Mouse (Mus musculus): Measurements from ENCODE around the gene Lysmd4.
A peak's percentile ranks its signal among the peaks of the same experiment; 100 is the strongest.

DNA sequence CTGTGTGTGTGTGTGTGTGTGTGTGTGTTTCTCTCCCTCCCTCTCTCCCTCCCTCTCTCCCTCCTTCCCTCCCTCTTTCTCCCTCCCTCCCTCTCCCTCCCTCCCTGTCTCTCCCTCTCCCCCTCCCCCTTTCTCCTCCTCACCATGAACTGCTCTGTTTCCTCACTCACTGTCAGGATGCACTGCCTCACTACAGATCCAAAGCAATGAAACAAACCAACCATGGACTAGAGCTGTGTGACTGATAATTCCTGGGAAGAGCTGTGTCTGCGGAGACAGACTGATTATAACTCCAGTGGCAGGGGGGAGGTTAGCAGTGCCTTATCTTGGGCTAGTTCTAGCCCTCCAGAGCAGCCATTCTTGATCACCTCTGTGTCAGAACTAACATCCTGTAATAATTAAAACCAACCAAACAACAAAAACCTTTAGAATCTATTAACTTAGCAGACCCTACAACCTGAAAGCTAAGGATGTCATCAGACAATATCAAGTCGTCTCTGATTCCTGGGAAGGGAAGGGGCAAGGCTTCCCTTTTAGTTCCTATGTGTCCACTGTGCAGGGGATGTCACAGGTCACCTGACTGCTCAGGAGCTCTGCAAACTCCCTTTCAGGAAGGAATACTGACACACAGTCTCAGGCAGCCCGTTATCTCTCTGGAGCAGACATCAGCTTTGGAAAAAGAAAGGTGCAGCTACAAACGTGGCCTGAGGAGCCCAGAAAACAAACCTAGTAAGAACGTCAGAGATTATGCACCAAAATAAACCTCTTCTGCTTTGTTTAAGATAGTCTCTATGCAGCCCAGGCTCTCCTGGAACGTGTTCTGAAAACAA, 12.1 kb upstream of the Lysmd4 start:
- TF ChIP-seq ELF1 (IDR thresholded peaks at IDR 0.05; ENCODE audit: low read depth, low read length) (no peak), HCFC1 (IDR thresholded peaks at IDR 0.05; ENCODE audit: low read depth, low read length) (no peak), CTCF (IDR thresholded peaks at IDR 0.05 in 2 of 3, conservative IDR thresholded peaks at IDR 0.05 in 1 of 3; ENCODE audit: control insufficient read depth in 1 of 3, insufficient read depth in 1 of 3, low read depth in 2 of 3, low read length in 3 of 3, poor library complexity in 1 of 3, severe bottlenecking in 1 of 3) (no peak), USF1 (IDR thresholded peaks at IDR 0.05; ENCODE audit: low read depth, low read length) (peak; percentile 72), TCF12 (IDR thresholded peaks at IDR 0.05; ENCODE audit: low read depth, low read length) (peak; percentile 47; the same call in 1 of the 2 replicates), MAX (IDR thresholded peaks at IDR 0.05; ENCODE audit: low read length) (no peak), POLR2A (IDR thresholded peaks at IDR 0.05; ENCODE audit: control insufficient read depth in 1 of 2, insufficient read depth in 1 of 2, low read depth in 1 of 2, low read length in 2 of 2, poor library complexity in 1 of 2) (no peak), EP300 (IDR thresholded peaks at IDR 0.05; ENCODE audit: low read depth in 1 of 2, low read length in 2 of 2) (peak in 1 of 2 experiments; percentile 42; a peak in 2 of 4 replicates), KAT2A (conservative IDR thresholded peaks at IDR 0.05; ENCODE audit: low read depth, low read length) (no peak), NRF1 (IDR thresholded peaks at IDR 0.05; ENCODE audit: insufficient read depth, low read depth, low read length, poor library complexity, severe bottlenecking) (no peak)
